Mouse (Mus musculus) thymus, adult 18-20 months (tissue): ENCODE results near the gene Olfr640.

Source experiments
- DNase-seq, 2 experiments: peaks; one replicate each; pipeline ENCODE4 v3.0.0; 2022; ENCODE audit warnings: mixed read lengths in 2 of 2

Gene Olfr640

DNA sequence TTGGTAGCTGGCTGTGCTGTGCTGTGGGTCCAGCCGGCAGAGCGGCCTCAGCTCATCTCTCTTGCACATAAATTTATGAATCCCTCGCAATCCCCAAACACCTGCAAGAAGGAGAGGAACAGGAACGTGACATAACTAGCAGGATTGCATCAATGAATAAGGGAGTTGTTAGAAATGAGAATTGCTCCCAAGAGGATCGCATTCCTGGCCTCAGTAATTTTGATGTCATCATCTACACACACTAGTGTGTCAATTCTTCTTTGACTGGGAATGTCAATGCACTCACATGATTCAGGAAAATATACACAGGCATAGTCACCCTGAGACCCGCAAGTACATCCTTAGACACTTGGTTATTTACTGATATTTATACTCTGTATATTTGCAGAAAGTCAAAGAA, at the start of gene Olfr640:
TSS of gene Olfr640 (minus strand) at position 101 of the 400 bp plus-strand sequence.
- DNase-seq, result no peak

DNA sequence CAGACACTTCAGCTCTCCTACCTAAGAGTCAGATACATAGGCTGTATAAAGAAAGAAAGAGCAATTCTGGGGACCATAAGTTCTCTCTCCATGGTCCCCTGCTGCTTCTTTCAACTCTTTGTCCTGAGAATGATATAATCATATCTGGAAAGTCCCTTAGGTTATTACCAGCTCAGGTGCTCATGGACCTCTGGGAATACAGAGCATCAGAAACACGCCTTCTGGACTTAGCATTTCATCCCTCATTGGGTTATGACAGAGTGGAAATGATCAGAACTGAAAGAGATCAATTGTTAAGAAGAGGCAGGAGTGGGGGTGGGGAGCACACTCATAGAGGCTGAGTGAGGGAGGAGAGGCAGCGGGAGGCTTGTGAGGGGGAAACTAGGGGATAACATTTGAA, 46.4 kb upstream of the Olfr640 start, which contains the start of gene Olfr644:
TSS of gene Olfr644 (minus strand) at position 101 of the 400 bp plus-strand sequence.
- DNase-seq, result no peak

DNA sequence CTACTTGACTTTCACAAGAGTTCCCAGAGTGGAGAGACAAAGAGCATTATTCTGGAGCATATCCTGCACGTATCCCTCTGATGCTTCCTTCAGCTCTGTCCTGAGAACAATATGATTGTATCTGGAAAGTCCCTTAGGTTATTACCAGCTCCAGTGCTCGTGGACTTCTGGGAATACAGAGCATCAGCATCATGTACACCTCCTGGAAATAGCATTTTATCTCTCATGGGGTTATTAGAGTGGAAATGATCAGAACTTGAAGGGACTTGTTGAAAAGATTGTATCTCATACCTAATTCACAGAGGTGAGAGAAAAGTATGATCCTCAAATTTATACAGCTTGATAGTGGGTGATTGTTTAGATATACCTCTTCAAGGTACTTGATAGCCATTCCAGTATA, 36.0 kb upstream of the Olfr640 start, which contains the start of gene 4930516K23Rik:
TSS of gene 4930516K23Rik (minus strand) at position 101 of the 400 bp plus-strand sequence.
- no peak for DNase-seq

DNA sequence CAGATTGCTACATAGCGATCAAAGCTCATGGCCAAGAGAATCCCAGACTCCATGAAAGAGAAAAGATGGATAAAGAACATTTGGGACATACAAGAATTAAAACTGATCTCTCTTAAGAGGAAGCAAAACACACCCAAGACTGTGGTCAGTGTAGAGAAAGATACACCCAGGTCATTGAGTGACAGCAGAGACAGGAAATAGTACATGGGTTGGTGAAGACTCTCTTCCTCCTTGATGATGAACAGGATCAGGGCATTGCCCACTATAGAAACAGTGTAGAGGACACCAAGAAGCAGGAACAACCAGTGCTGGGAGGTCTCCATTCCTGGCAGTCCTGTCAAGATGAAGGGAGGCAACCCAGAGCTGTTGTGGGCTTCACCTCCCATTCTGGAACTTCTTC, 33.8 kb upstream of the Olfr640 start:
- DNase-seq, result no peak

DNA sequence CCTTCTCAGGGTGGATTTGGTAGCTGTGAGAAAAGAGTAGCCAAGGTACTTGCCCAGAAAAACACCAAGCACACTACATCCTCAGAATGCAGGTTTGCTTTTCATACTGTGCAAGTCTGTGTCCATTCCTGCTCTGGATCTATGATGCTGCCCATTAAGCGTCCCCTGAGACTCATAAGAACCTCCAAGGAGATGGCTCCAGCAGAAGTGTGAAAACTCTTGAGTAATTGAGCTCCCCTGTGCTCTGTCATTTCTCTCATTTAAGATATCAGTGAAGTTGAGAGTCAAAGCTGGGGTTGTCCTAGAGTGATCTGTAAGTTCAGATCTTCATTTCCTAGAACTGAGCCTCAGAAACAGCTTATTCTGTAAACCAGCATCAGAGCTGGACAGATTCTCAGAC, 27.2 kb upstream of the Olfr640 start, which contains the start of gene Olfr642:
TSS of gene Olfr642 (minus strand) at position 101 of the 400 bp plus-strand sequence.
- no peak for DNase-seq

DNA sequence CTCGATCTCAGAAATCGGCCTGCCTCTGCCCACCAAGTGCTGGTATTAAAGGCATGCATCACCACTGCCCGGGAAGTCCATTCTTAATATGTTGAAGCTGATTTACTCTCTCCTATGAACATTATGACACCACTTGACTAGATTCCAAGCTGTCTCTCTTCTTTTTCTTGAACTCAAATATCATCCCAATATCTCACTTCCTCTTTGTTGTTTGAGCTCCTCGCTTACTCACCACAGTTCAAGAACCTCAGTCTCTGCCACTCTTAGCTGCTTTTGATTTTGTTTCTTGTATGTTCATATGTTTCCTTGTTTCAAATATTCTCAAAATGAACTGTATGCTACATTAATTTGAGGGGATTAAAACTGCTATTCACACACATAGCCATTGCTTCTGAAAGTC, 25.4 kb upstream of the Olfr640 start:
- no peak for DNase-seq

DNA sequence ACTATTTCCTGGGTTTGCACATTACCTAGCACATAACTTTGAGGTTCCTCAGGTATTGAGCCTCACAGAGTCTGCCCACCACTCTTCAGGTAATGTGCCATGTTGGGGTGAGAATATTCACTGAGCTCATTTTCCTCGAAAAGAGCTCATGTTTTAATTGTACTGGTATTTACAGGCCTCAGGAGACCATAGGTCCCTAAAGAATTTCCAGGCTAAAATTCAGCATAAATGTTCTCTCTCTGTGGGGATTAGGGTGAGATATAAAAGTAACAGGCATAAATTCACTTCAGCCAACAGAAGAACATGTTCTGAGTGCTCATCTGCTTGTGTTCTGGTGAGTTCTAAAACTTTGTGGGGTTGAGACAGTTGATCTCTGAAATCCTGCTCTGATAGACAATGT, 9.8 kb upstream of the Olfr640 start, which contains the start of gene Olfr641:
TSS of gene Olfr641 (plus strand) at position 301 of the 400 bp plus-strand sequence.
- no peak for DNase-seq

DNA sequence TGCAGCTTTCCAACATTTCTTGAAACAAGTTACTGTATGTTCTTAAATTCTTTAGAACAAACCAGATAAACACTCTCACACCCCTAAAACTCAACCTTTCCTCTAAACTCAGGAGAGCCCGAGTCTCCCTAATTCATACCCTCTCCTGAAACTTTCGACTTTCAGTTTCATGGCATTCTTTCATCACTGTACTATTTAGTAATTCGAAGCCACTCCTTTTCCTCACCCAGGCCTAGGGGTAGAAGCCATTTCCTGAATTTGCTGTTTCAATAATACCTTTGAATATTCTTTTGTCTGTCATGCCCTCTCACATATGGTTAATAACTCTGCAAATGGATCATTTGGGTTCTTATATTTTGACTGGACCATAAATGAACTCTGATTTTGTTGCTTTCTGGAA, 1.6 kb upstream of the Olfr640 start:
- DNase-seq, result no peak

DNA sequence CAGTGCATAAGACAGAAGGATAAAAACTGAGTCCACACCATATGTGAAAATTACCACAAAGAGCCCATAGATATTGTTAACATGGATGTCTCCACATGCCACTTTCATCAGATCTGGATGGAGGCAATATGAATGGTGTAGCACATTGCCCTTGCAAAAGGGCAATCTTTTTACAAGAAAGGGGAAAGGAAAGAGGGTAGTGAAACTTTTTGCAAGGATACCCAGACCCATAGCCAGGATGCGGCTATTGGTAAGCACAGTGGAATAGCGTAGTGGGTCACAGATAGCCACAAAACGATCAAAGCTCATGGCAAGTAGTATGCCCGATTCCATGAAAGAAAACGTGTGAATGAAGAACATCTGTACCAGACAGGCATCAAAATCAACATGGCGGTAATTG, 3.7 kb downstream of the Olfr640 start:
- no peak for DNase-seq

DNA sequence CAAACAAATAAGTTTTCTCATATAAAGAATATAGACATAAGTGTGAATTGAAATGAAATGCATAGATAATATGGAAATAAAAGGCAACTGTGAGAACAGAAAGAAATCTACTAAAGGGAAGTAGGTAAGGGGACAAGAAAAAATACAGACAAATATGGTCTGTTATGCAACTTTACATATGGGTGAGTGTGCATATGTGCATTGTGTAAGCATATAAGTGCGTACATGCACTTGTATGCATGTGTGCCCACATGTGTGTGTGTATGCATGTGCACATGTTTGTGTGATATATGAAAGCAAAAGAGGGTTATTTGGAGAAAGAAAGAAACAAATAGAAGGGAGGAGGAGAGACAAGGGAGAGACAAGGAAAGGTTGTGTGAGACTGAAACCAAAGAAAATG, 6.4 kb downstream of the Olfr640 start:
- no peak for DNase-seq

DNA sequence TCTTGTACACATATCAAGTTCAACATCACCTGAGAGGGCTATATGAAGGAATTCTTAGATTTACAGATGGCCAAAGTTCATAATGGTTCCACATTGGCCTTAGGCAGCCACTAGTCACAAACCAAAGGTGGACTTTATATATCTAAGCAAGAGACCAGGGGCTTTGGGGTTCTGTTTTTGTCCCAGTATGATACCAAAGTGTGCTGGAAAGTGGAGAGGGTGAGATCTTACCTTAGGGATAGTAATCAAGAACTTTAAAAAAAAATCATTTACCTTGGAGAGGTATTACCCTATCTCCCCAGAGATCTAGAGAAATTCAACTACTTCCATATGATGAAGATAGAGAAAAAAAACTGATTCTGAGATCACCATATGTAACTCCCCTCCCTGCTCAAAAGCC, 8.2 kb downstream of the Olfr640 start, which contains the start of gene Olfr639:
TSS of gene Olfr639 (minus strand) at position 101 of the 400 bp plus-strand sequence.
- DNase-seq, result no peak

DNA sequence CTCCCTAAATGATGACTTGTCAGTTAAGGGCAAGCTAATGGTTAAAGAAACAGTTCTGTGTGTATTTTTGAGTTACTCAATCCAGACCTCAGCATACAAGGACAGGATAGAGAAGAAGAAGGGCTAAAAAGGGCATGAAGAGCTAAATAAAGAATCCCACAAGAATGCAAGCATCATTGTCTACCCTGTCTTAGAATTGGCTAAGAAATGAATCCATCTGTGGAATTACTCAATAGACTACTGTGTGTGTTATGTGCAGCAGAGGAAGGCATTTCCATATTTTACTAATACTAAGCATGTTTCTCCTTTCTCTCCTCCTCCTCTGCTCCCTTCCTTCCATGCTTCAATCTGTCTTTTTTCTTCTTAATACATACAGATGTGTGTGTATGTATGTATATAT, 26.2 kb downstream of the Olfr640 start:
- no peak for DNase-seq

DNA sequence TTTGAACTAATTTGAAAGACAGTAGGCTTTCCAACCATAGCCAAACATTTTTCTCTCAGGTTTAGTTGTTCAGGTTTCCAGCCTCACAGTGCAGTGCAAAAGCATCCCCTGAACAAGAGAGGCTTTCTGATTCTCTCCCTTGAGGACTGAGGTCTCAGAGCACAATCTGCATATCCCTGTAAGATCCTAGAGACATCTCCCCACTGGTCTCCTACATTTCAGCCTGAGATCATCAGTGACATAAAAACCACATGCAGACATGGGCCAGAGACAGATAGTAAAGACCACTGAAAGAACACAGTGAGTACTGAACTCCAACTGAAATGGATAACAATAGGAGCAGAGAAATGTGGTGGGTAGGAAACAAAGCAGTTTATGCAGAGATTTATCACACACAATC, 26.9 kb downstream of the Olfr640 start, which contains the start of gene Olfr638:
TSS of gene Olfr638 (plus strand) at position 301 of the 400 bp plus-strand sequence.
- no peak for DNase-seq

DNA sequence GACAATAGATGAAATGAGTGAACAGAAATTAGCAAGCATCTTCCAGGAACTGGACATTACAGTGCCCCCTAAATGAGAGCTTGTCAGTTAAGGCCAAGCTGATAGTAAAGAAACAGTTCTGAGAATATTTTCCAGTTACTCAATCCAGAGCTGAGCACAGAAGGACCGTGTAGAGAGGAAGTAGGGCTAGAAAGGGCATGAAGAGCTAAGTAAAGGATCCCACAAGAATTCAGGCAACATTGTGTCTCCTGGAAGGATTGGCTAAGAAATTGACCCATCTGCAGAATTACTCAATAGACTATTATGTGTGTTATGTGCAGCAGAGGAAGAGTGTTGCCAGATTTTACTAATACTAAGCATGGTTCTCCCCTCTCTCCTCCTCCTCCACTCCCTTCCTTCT, 53.6 kb downstream of the Olfr640 start:
- DNase-seq, result no peak

DNA sequence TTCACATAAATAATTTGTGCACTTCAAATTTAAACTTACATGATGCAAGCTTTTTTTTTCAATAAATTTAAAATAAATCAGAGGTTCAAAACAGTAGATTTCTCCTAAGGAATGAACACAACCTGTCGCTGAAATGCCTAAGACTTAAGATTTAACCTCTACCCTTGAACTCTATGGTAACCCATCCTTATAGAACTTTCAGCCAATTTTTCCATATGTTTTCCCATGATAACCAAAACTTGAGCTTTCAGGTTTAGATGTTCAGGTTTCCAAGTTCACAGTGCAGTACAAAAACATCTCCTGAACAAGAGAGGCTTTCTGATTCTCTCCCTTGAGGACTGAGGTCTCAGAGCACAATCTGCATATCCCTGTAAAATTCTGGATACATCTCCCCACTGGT, 54.5 kb downstream of the Olfr640 start, which contains the start of gene Olfr635:
TSS of gene Olfr635 (plus strand) at position 301 of the 400 bp plus-strand sequence.
- no peak for DNase-seq
